Mouse (Mus musculus): ENCODE data around the gene Entpd6. TPM values are rescaled to one million over a fixed set of nuclear protein-coding genes. Genes with fewer than 3 reads are reported as not detected.

The Entpd6 gene
- total RNA-seq (2021) = 10 to 100 TPM; 13.3 to 15.0 TPM
- long read RNA-seq, experiment 1, transcript Entpd6-201 (14 exons, 2,540 nt) = major isoform, 20 of 39 reads
- long read RNA-seq, experiment 1, partial matches to known transcripts = 5 of 39 reads
- long read RNA-seq, experiment 1, other reads (novel, unspliced or antisense) = 13 of 39 reads
- long read RNA-seq, experiment 2, transcript Entpd6-201 (14 exons, 2,540 nt) = major isoform, 17 of 25 reads
- long read RNA-seq, experiment 2, partial matches to known transcripts = 2 of 25 reads
- long read RNA-seq, experiment 2, other reads (novel, unspliced or antisense) = 6 of 25 reads

DNA sequence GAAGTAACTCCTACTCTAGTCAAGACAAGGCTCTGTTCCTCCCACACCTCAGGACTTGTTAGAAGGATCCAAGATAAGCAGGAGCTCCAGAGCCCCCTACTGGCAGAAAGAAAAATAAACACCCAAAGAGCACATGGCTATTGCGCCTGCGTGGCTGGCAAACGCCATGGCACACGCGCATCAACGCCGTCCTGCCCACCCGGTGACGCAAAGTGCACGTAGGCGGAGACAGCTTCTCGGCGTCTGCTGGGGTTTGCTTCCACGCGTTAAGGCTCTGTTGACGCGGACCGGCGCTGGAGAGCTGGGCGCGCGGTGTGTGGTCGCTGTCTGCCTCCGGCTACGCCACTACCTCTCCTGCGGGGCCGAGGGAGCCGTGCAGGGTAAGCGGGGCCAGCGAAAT, at the start of gene Entpd6:
TSS of gene Entpd6 (plus strand) at position 189 of the 400 bp plus-strand sequence.
- intact Hi-C loops (cut with DNase I) = loop anchor here (2.0 to 5.0 kb wide), 3 partner anchors 38 to 248 kb away; partner anchors contain the start of gene Pygb
- peak; percentile 93 to 95 for DNase-seq

GRCm38 (mm10) chr2:150712167-150712674, 36.6 kb upstream of the Entpd6 start:
- intact Hi-C loops (cut with DNase I) = no loop called here
- no peak for DNase-seq

DNA sequence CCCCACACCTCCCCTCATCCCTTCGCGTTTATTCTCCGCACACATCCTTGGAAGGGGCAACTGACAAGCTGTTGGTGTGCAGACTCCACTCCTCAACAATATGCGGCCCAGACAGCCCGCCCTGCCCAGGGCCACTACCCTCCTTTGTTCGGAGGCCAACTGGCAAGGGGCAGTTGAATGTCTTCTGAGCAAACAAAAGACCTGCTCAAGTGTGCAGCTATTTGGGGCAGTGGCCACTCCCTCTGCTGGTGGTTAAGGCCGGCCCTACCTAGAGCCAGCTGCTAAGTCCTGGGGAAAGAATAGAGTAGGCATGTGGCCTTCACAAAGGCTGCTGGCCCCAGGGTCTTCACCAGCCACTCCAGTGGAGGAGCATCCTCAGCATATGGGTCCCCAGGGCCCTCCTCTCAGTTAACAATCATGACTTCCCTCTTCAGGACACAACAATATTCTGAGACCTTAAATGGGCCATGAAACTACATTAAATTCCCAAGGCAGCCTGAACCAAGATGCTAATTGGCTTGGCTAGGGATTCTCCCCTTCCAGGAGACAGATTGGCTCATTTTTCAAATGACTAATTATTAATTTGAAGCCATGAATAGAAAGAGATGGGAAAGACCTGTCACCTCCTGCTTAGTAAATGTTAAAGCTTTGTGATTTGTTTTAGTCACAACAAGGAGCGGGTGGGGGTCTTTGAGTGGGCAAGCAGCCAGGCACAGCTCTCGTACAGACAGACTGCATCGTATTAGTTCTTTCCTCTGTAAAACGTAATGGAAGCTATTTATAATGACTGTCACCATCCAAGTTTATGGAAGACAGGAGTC, 12.9 kb upstream of the Entpd6 start:
- no peak for DNase-seq
- intact Hi-C loops (cut with DNase I) = no loop called here

GRCm38 (mm10) chr2:150737881-150738280, 11.0 kb upstream of the Entpd6 start:
- DNase-seq = no peak
- intact Hi-C loops (cut with DNase I) = no loop called here

- no peak for DNase-seq
- intact Hi-C loops (cut with DNase I) = no loop called here
Observed at GRCm38 (mm10) chr2:150740145-150740841, 8.5 kb upstream of the Entpd6 start.

DNA sequence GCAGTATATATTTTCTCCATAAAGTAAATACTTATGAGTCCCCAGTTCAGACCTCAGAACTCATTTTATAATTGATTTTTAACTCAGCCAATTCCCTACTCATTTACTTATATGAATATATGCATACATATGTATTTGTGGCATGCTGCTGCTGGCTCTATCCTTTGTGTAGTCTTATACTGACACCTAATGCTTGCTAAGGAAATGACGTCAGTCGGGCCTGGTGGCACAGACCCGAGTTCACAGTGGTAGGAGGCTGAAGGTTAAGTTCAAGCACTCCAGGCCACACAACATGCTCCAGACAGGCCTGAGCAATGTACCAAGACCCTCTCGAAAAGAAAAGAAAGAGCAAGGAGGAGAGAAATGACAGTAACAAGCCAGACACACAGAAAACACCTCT, 7.4 kb upstream of the Entpd6 start:
- intact Hi-C loops (cut with DNase I) = no loop called here
- no peak for DNase-seq

- intact Hi-C loops (cut with DNase I) = loop anchor here (5.0 kb wide), 1 partner anchor 252 kb away; no protein-coding TSS in a partner anchor
- no peak for DNase-seq
Observed at GRCm38 (mm10) chr2:150745016-150745415, 3.8 kb upstream of the Entpd6 start.

GRCm38 (mm10) chr2:150749283-150749682, 441 bp downstream of the Entpd6 start:
- DNase-seq = peak; percentile 34 to 42
- intact Hi-C loops (cut with DNase I) = loop anchor here (2.0 to 5.0 kb wide), 3 partner anchors 38 to 248 kb away; partner anchors contain the start of gene Pygb

GRCm38 (mm10) chr2:150750129-150750979, 1.5 kb downstream of the Entpd6 start:
- DNase-seq = peak in 1 of 2 experiments; percentile 15
- intact Hi-C loops (cut with DNase I) = no loop called here

- no peak for DNase-seq
- intact Hi-C loops (cut with DNase I) = no loop called here
Observed at GRCm38 (mm10) chr2:150755016-150755415, 6.2 kb downstream of the Entpd6 start.

DNA sequence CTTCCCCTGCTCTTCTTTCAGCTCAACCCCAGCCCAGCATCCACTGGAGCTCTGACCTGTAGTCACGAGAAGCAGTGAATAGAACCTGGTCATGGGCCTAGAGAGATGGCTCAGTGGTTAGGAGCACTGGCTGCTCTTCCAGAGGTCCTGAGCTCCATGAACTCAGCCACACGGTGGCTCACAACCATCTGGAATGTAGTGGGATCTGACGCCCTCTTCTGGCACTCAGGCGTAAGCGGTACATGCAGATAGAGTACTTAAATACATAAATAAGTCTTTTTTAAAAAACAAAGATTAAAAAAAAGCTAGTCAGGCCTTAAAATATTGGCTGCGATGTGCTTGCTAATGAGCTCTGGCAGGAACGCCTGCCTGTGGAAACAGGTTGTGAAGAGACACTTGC, 12.6 kb downstream of the Entpd6 start:
- intact Hi-C loops (cut with DNase I) = no loop called here
- DNase-seq = no peak

DNA sequence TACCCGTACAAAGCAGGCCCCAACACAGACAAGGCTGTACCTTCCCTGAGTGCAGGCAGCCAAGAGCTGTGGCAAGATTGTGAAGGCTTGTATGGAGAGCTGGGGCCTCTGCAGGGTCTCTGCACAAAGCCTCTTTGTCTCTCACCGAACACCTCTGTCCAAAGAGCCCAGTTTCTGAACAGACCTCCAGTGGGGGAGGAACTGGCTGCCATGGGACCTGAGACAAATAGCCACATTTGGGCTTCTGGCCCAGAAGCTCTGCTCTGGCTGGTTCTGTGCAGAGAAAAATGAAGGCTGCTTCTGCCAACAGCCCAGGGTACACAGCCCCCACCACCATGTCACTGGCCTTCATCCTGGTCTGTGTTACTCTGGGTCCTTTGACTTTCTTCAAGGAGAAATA, 16.8 kb downstream of the Entpd6 start:
- intact Hi-C loops (cut with DNase I) = no loop called here
- no peak for DNase-seq

GRCm38 (mm10) chr2:150766083-150766862, 17.4 kb downstream of the Entpd6 start:
- intact Hi-C loops (cut with DNase I) = no loop called here
- no peak for DNase-seq

DNA sequence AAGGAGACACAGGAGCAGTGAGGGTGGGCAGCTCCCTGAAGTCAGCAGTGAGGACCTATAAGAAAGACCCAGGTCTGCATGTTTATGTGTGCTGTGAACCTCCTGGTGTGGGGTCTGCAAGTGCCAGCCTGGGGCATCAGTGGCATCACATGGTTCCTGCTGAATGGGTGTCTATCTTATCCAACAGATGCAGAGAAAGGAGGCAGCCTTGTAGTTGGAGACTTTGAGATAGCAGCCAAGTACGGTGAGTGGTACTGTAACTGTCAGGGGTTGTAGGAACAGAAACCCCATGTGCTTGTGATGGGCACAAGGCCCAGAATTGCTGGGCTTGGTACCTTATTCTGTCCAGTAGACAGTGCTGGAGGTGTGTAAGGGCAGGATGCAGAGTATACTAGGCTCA, 19.8 kb downstream of the Entpd6 start:
- DNase-seq = no peak
- intact Hi-C loops (cut with DNase I) = no loop called here

GRCm38 (mm10) chr2:150770747-150771146, 21.9 kb downstream of the Entpd6 start:
- peak; percentile 80 to 91 for DNase-seq
- intact Hi-C loops (cut with DNase I) = no loop called here

DNA sequence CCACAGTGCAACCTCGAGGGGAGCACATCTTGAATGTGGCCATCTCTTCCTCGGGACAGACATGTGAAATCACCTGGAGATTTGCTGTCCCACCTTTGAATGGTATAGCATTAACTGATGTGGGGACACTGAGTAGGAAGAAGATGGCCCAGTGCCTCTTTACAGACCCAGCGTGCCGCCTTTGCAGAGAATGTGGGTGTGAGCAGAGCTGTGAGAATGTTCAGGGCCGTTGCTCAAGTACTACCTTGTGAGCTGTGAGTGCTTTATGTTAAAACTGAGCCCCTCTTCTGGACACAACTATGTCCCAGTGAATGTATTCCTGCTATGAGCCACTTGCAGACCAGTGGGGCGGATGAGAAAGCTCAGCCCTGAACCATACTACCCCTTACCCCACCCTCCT, 22.3 kb downstream of the Entpd6 start:
- intact Hi-C loops (cut with DNase I) = no loop called here
- no peak for DNase-seq

- intact Hi-C loops (cut with DNase I) = no loop called here
- DNase-seq = no peak
Observed at GRCm38 (mm10) chr2:150771996-150772395, 23.2 kb downstream of the Entpd6 start.

- peak in 1 of 2 experiments; percentile 61 for DNase-seq
- intact Hi-C loops (cut with DNase I) = no loop called here
Observed at GRCm38 (mm10) chr2:150772466-150773119, 23.8 kb downstream of the Entpd6 start.

DNA sequence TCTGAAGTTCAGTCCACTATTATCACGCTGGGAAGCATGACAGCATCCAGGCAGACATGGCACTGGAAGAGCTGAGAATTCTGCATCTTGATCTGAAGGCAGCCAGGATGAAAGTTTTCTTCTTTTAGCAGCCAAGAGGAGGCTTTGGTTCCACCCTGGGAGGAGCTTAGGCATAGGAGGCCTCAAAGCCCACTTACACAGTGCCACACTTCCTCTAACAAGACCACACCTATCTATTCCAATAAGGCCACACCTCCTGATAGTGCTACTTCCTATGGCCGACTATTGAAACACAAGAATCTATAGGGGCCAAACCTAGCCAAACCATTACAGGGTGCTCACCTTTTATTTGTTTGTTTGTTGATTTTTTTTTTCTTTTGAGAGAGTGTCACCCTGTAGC, 34.0 kb downstream of the Entpd6 start:
- intact Hi-C loops (cut with DNase I) = no loop called here
- DNase-seq = no peak

Data from heart, postnatal 14 days (tissue).